Mouse (Mus musculus) liver, adult 2 months (tissue): ENCODE data around the gene Cysrt1.

Experiments used
- CTCF ChIP-seq: fragments of 200-500 bp; IDR thresholded peaks from 2 replicates; pipeline ENCODE4 v1.5.1; 2011; ENCODE audit warnings: low read depth, low read length, control low read depth
- POLR2A ChIP-seq: fragments of 200-500 bp; IDR thresholded peaks from 2 replicates; pipeline ENCODE4 v1.6.1; 2011; ENCODE audit warnings: low read length, control low read depth; ENCODE audit not compliant: insufficient read depth; ENCODE audit errors: extremely low read depth

GRCm38 (mm10) chr2:25226864-25227263, 15.4 kb downstream of the Cysrt1 start:
- no peak for TF ChIP-seq CTCF
- no peak for TF ChIP-seq POLR2A
